Mouse (Mus musculus): ENCODE results near the gene Rcan3.

The Rcan3 gene

DNA sequence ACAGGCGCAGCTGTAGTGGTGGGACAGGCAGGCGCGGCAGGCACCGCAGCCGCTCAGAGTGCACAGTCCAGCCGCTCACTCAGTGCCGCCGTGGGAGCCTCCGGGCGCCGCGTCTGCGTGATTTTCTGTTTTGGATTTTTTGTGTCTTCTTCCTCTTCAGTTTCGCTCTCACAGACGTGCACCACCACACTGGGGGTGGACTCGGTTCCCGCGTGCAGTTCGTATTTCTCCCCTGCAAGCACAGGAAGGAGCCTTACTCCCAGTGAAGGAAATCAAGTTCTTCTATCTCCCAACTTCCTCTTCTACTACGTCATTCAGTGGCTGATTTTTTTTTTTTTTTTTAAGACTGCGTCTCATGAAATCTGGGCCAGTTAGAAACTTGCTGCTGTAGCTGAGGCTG is 17.3 kb downstream of the Rcan3 start:
- in situ Hi-C loops (cut with MboI, MseI) = no loop called here

DNA sequence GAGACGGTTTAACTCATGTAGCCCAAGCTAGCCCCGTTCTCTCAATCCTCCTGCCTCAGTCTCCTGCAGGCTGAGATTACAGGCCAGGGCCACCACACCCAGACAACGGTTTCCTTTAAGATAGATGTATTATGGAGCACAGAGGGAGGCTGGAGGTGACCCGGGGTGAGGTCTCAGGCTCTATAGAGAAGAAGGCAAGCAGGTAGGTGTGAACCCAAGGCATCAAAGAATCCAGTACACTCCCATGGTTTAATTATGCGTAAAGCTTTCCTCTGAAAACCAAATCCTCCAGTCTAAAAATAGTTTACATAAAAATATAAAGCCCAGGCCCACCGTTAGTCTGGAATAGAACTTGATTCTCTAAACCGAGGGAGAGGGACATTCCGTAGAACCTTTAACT is 20.2 kb downstream of the Rcan3 start:
- in situ Hi-C loops (cut with MboI, MseI) = no loop called here

DNA sequence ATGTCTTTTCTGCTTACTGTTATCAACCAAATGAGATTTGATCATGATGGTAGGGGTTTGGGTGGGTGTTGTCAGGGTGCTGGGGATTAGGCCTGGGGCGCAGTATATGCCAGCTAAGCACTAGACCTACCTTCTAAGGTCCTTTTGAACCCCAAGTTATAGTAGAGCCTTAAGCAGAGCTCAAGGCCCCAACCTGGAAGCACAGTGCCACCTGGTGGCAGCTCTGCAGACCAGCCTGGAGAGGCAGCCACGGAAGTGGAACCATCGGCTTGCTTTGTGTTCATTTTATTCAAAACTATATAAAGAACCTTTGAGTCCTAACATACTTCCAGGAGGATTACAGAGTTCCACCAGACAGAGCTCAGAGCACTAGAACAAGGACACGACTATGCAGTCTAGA is 22.0 kb downstream of the Rcan3 start:
- in situ Hi-C loops (cut with MboI, MseI) = no loop called here

GRCm38 (mm10) chr4:135406180-135406579 is 27.5 kb downstream of the Rcan3 start:
- in situ Hi-C loops (cut with MboI, MseI) = no loop called here

DNA sequence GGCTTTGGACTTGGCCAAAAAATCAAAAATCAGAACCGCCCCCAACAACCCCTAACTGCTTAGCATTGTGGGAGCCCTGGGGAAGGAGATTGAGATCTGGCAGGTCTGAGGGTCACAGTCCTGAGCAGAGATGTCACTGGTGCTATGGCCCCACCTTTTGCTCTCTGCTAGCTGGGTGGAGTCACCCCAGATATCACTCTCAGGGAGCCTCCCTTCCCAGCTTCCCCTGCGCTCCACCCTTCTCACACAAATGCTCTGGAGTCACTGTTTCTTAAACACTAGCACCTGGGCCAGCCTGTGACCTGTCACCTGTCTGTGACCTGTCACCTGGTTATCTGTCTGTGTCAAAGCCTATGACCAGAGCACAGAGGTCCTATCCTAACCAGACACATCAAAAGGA is 28.7 kb downstream of the Rcan3 start:
- in situ Hi-C loops (cut with MboI, MseI) = no loop called here

GRCm38 (mm10) chr4:135404048-135404447 is 29.6 kb downstream of the Rcan3 start:
- in situ Hi-C loops (cut with MboI, MseI) = no loop called here

DNA sequence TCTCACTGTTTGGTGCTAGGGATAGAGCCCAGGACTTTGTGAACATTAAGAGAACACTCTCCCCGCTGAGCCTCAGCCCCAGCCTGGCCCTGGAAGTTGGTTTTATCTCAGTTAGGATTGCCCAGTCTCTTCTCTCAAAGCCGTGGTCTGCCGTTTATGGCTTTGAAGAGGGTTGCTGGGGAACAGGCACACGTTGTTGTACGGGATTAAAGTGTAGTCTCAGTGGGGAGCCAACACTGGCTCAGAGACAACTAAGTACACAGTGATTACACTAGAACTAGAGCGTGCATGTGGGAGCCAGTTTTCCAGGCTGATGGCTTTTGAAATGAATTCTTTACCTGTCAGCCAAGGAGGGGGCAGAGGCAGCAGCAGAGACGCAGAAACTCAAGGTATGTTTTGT is 31.8 kb downstream of the Rcan3 start:
- in situ Hi-C loops (cut with MboI, MseI) = no loop called here

GRCm38 (mm10) chr4:135397991-135398390 is 35.7 kb downstream of the Rcan3 start, which contains the start of gene Ncmap:
Ncmap (minus strand) TSS chr4:135398227.
- in situ Hi-C loops (cut with MboI, MseI) = no loop called here

DNA sequence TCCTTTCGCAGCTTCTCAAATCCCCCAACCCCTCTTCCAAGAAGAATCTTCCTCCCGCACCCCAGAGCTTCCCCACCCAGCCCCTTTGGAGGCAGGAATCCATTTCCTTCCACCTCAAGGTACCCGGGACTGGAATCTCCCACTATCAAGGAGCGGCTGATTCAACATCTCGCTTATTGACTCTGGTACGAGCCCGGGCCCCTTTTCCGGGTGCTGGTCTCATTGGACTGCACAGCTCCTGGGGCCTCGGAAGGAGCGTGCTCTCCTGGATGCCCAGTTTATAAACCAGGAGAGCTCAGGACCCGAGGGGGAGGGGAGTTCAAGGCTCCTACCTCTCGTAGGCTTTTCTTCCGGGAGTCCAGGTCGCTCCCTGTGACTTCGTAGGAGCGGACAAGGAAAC is 36.1 kb downstream of the Rcan3 start:
- in situ Hi-C loops (cut with MboI, MseI) = no loop called here

- in situ Hi-C loops (cut with MboI, MseI) = no loop called here
Observed at GRCm38 (mm10) chr4:135396303-135396702, 37.4 kb downstream of the Rcan3 start.

GRCm38 (mm10) chr4:135395375-135395774 is 38.3 kb downstream of the Rcan3 start:
- in situ Hi-C loops (cut with MboI, MseI) = no loop called here

DNA sequence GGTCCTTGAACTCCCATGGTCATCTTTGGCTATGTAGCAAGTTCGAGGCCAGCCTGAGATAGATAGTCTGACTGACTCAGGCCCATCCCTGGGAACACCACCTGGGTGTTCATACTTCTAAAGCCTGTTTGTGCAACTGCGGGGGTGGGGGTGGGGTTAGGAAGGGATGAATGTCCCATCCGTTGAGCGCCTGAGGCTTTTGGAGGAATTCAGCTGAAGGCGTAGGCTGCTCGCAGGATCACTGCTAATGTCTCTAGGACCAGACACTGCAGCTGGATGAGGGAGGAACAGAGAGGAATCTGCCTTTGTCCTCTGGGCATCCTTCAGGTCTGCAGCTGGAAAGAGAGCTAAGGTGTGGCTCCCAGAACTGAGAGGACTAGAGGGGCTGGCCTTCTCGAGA is 39.0 kb downstream of the Rcan3 start:
- in situ Hi-C loops (cut with MboI, MseI) = no loop called here

GRCm38 (mm10) chr4:135393381-135393780 is 40.3 kb downstream of the Rcan3 start:
- in situ Hi-C loops (cut with MboI, MseI) = no loop called here

- in situ Hi-C loops (cut with MboI, MseI) = no loop called here
Observed at GRCm38 (mm10) chr4:135392801-135393200, 40.9 kb downstream of the Rcan3 start.

GRCm38 (mm10) chr4:135391014-135391413 is 42.6 kb downstream of the Rcan3 start:
- in situ Hi-C loops (cut with MboI, MseI) = no loop called here

DNA sequence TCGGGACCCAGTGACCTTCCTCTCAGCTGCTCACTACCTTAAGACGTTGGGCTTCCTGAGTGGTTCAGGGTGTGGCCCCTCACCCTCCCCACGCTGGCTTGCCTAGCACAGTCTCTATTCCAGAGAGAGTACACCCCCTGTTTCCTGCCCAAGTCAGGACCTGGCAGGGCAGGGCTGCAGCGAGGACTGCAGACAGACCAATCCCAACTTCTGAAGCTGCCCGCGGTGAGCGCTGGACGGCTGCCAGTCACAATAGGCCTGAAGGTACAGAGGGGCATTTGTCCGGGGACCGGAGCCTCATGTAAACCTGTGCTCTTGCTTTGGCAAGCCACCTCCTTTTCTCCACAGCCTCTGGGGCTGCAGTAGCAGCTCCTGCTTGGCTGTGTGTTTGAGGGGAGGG is 48.0 kb downstream of the Rcan3 start:
- in situ Hi-C loops (cut with MboI, MseI) = loop anchor here (5.0 kb wide), 1 partner anchor 107 kb away; the partner anchor contains the start of gene Stpg1

DNA sequence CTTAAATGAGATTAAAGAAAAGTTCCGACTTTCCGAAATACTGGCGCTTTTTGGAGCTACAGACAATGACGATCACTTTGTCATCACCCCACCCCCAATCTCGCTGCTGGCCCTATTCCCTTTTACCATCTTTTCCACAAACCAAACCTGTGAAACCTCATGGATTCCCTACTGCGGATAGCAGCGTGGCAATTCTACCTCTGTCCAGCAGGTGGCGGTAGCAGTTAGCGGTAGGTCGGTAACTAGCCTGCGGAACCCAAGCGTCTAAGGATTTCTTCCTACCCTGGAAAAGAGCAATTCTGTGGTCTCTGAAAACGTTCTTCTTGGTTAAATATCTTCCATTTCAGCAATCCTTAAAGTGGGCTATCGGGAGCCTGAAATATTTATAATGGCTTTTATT is 51.3 kb downstream of the Rcan3 start:
- in situ Hi-C loops (cut with MboI, MseI) = no loop called here

- in situ Hi-C loops (cut with MboI, MseI) = no loop called here
Observed at GRCm38 (mm10) chr4:135381355-135381754, 52.3 kb downstream of the Rcan3 start.

- in situ Hi-C loops (cut with MboI, MseI) = no loop called here
Observed at GRCm38 (mm10) chr4:135377241-135377640, 56.4 kb downstream of the Rcan3 start.

DNA sequence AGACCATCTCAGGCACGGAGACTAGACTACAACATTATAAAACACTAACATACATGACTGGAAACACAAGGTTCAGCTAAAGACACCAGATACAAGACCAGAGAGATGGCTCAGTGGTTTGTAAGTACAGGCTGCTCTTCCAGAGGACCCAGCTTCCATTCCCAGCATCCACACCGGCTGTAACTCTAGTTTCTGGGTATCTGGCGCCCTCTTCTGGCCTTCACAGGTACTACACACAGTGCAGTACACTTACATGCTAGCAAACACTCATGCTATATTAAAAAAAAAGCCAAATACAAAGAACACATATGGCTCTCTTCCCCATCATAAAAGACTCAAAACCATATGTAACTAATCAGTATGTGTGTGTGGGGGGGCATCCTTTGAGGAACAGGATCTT is 58.2 kb downstream of the Rcan3 start:
- in situ Hi-C loops (cut with MboI, MseI) = no loop called here

DNA sequence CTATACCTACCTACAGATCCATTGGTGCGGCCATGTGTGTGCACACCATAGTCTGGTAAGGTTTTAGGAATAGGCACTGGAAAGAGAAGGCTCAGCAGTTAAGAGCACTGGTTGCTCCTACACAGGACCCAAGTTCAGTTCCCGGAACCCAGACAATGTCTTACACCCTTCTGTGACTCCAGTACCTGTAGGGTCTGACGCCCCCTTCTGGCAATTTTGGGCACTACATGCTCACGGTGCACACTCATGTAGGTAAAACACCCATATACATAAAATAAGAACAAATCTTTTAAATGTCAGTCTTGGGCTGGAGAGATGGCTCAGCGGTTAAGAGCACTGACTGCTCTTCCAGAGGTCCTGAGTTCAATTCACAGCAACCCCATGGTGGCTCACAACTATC is 60.4 kb downstream of the Rcan3 start:
- in situ Hi-C loops (cut with MboI, MseI) = no loop called here

DNA sequence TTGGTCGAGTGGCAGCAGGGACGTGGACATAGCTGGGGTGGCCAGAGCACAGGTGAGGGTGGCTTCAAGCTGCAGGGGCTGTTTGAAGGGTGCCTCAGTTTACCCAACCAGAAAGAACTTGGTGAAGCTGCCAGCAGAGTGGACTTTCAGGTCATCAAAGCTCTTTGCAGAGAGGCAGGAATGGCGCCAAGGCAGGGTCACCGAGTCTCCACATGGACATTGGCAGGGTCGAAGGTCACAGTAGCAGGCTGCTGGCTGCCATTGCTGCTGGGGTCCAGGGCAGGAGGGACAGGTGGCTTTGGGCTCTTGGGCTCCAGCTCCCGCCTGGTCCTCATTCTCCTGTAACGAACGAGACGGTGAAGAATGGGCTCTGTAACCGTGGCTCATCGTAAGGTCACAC is 63.3 kb downstream of the Rcan3 start:
- in situ Hi-C loops (cut with MboI, MseI) = no loop called here

GRCm38 (mm10) chr4:135362828-135363227 is 70.8 kb downstream of the Rcan3 start:
- in situ Hi-C loops (cut with MboI, MseI) = no loop called here

Data from T-helper 1 cell (primary cell).